Mouse (Mus musculus) CH12.LX (cell line): Measurements from ENCODE around the gene Cdipt. TPM values are rescaled to one million over a fixed set of nuclear protein-coding genes. Genes with fewer than 3 reads are reported as not detected.

Source experiments
- DNase-seq: peaks from one replicate; pipeline ENCODE4 v3.0.0-alpha.2; 2013; ENCODE audit errors: extremely low read depth
- H3K27ac ChIP-seq: 2 replicates; pipeline ENCODE4 v1.5.1; 2012; ENCODE audit warnings: low read depth, mild to moderate bottlenecking, control low read depth, moderate library complexity; ENCODE audit not compliant: insufficient read depth
- H3K27me3 ChIP-seq: replicated peaks from 2 replicates; pipeline ENCODE3; 2012; ENCODE audit warnings: inconsistent platforms
- H3K36me3 ChIP-seq, 2 experiments: replicated peaks in 1 of 2; 2 replicates each; pipeline versions ENCODE3 to v1.6.1; 2012; ENCODE audit warnings: inconsistent platforms in 1 of 2, low read length in 1 of 2, mild to moderate bottlenecking in 1 of 2, mixed read lengths in 1 of 2, moderate library complexity in 1 of 2; ENCODE audit not compliant: control insufficient read depth in 1 of 2, insufficient read depth in 1 of 2
- H3K4me1 ChIP-seq, 2 experiments: 2 replicates each; pipeline ENCODE4 v1.6.1; 2012; ENCODE audit warnings: inconsistent platforms in 1 of 2, moderate library complexity in 1 of 2; ENCODE audit not compliant: insufficient read depth in 2 of 2, control insufficient read depth in 1 of 2
- H3K4me2 ChIP-seq: 2 replicates; pipeline ENCODE4 v1.6.1; 2012; ENCODE audit warnings: low read depth, mild to moderate bottlenecking, control low read depth; ENCODE audit not compliant: poor library complexity, insufficient read depth, severe bottlenecking
- H3K4me3 ChIP-seq, 3 experiments: fragments of 150-350 bp in 1 of 3; sonication (generic) in 1 of 3; replicated peaks in 1 of 3; 2 replicates each; pipeline versions ENCODE3 to v1.5.1; 2011 to 2012; ENCODE audit warnings: low read depth in 2 of 3, low read length in 2 of 3, mild to moderate bottlenecking in 2 of 3, moderate library complexity in 2 of 3, control low read depth in 1 of 3, improper control_type of control experiment in 1 of 3, inconsistent platforms in 1 of 3, mixed read lengths in 1 of 3; ENCODE audit not compliant: poor library complexity in 1 of 3
- H3K79me2 ChIP-seq: replicated peaks from 2 replicates; pipeline ENCODE4 v1.6.1; 2012; ENCODE audit warnings: mild to moderate bottlenecking, moderate library complexity; ENCODE audit not compliant: control insufficient read depth, poor library complexity, insufficient read depth, severe bottlenecking; ENCODE audit errors: extremely low read depth
- H3K9ac ChIP-seq: 2 replicates; pipeline ENCODE4 v1.6.1; 2012; ENCODE audit warnings: low read depth, mild to moderate bottlenecking, control low read depth, moderate library complexity; ENCODE audit not compliant: insufficient read depth
- H3K9me3 ChIP-seq: replicated peaks from 2 replicates; pipeline ENCODE3; 2012; ENCODE audit warnings: low read length, inconsistent platforms, mixed read lengths
- CHD2 ChIP-seq: IDR thresholded peaks from 2 replicates; pipeline ENCODE4 v1.6.1; 2011; ENCODE audit warnings: low read length, improper control_type of control experiment
- CTCF ChIP-seq, 2 experiments: IDR thresholded peaks in 1 of 2; conservative IDR thresholded peaks in 1 of 2; 2 replicates each; pipeline ENCODE4 v1.5.1; 2011 to 2012; ENCODE audit warnings: low read depth in 2 of 2, low read length in 2 of 2, improper control_type of control experiment in 1 of 2, inconsistent platforms in 1 of 2, mild to moderate bottlenecking in 1 of 2, moderate library complexity in 1 of 2
- E2F4 ChIP-seq: IDR thresholded peaks from 2 replicates; pipeline ENCODE4 v1.6.1; 2011; ENCODE audit warnings: low read depth, low read length, improper control_type of control experiment; ENCODE audit not compliant: insufficient replicate concordance
- ELF1 ChIP-seq: IDR thresholded peaks from 2 replicates; pipeline ENCODE4 v1.6.1; 2014; ENCODE audit warnings: low read depth, mild to moderate bottlenecking, inconsistent platforms, low read length, improper control_type of control experiment
- EP300 ChIP-seq: IDR thresholded peaks from 2 replicates; pipeline ENCODE4 v1.6.1; 2011; ENCODE audit warnings: low read length, improper control_type of control experiment
- ETS1 ChIP-seq: conservative IDR thresholded peaks from 2 replicates; pipeline ENCODE4 v1.6.1; 2012; ENCODE audit warnings: low read depth, mild to moderate bottlenecking, inconsistent platforms, low read length, improper control_type of control experiment, moderate library complexity
- GABPA ChIP-seq: IDR thresholded peaks from 2 replicates; pipeline ENCODE4 v1.6.1; 2012; ENCODE audit warnings: low read depth, low read length, improper control_type of control experiment, inconsistent platforms; ENCODE audit not compliant: insufficient replicate concordance
- HCFC1 ChIP-seq: IDR thresholded peaks from 2 replicates; pipeline ENCODE4 v1.6.1; 2012; ENCODE audit warnings: low read depth, mild to moderate bottlenecking, inconsistent platforms, low read length, improper control_type of control experiment
- IRF4 ChIP-seq: IDR thresholded peaks from 2 replicates; pipeline ENCODE4 v1.6.1; 2014; ENCODE audit warnings: low read depth, mild to moderate bottlenecking, inconsistent platforms, low read length, improper control_type of control experiment
- JUN ChIP-seq: IDR thresholded peaks from 2 replicates; pipeline ENCODE4 v1.6.1; 2011; ENCODE audit warnings: low read depth, mild to moderate bottlenecking, low read length, improper control_type of control experiment, moderate library complexity; ENCODE audit not compliant: insufficient read depth
- JUND ChIP-seq: conservative IDR thresholded peaks from 2 replicates; pipeline ENCODE4 v1.6.1; 2011; ENCODE audit warnings: low read depth, low read length, improper control_type of control experiment
- MAFK ChIP-seq: IDR thresholded peaks from 2 replicates; pipeline ENCODE4 v1.6.1; 2011; ENCODE audit warnings: low read length, improper control_type of control experiment; ENCODE audit not compliant: insufficient replicate concordance
- MAX ChIP-seq: IDR thresholded peaks from 2 replicates; pipeline ENCODE4 v1.6.1; 2011; ENCODE audit warnings: low read length, improper control_type of control experiment
- MEF2A ChIP-seq: IDR thresholded peaks from 2 replicates; pipeline ENCODE4 v1.6.1; 2014; ENCODE audit warnings: low read depth, mild to moderate bottlenecking, inconsistent platforms, low read length, improper control_type of control experiment, borderline replicate concordance
- MXI1 ChIP-seq: IDR thresholded peaks from 2 replicates; pipeline ENCODE4 v1.6.1; 2011; ENCODE audit warnings: mild to moderate bottlenecking, low read depth, low read length, improper control_type of control experiment
- MYC ChIP-seq: IDR thresholded peaks from 2 replicates; pipeline ENCODE4 v1.6.1; 2011; ENCODE audit warnings: low read depth, mild to moderate bottlenecking, improper control_type of control experiment, low read length
- NRF1 ChIP-seq: IDR thresholded peaks from 2 replicates; pipeline ENCODE4 v1.6.1; 2014; ENCODE audit warnings: low read depth, mild to moderate bottlenecking, inconsistent platforms, low read length, improper control_type of control experiment, moderate library complexity
- PAX5 ChIP-seq: IDR thresholded peaks from 2 replicates; pipeline ENCODE4 v1.6.1; 2012; ENCODE audit warnings: low read length, inconsistent platforms, mixed read lengths
- POLR2A ChIP-seq: IDR thresholded peaks from 2 replicates; pipeline ENCODE4 v1.6.1; 2011; ENCODE audit warnings: low read depth, mild to moderate bottlenecking, improper control_type of control experiment, low read length
- POLR2AphosphoS2 ChIP-seq: IDR thresholded peaks from 2 replicates; pipeline ENCODE4 v1.6.1; 2011; ENCODE audit warnings: low read depth, low read length, improper control_type of control experiment
- RAD21 ChIP-seq: IDR thresholded peaks from 2 replicates; pipeline ENCODE4 v1.6.1; 2011; ENCODE audit warnings: low read depth, mild to moderate bottlenecking, low read length, improper control_type of control experiment, moderate library complexity
- SIN3A ChIP-seq: IDR thresholded peaks from 2 replicates; pipeline ENCODE4 v1.6.1; 2012; ENCODE audit warnings: low read length, improper control_type of control experiment, inconsistent platforms
- SMC3 ChIP-seq: IDR thresholded peaks from 2 replicates; pipeline ENCODE4 v1.6.1; 2011; ENCODE audit warnings: low read depth, low read length, improper control_type of control experiment
- TBP ChIP-seq: conservative IDR thresholded peaks from 2 replicates; pipeline ENCODE4 v1.6.1; 2011; ENCODE audit warnings: low read depth, low read length, improper control_type of control experiment
- TCF12 ChIP-seq: IDR thresholded peaks from 2 replicates; pipeline ENCODE4 v1.6.1; 2014; ENCODE audit warnings: low read depth, mild to moderate bottlenecking, inconsistent platforms, low read length, improper control_type of control experiment
- UBTF ChIP-seq: IDR thresholded peaks from 2 replicates; pipeline ENCODE4 v1.6.1; 2012; ENCODE audit warnings: low read depth, mild to moderate bottlenecking, inconsistent platforms, low read length, improper control_type of control experiment, moderate library complexity
- USF1 ChIP-seq: IDR thresholded peaks from 2 replicates; pipeline ENCODE4 v1.6.1; 2014; ENCODE audit warnings: low read depth, mild to moderate bottlenecking, inconsistent platforms, low read length, improper control_type of control experiment
- USF2 ChIP-seq: conservative IDR thresholded peaks from 2 replicates; pipeline ENCODE4 v1.6.1; 2011; ENCODE audit warnings: low read depth, low read length, improper control_type of control experiment
- ZKSCAN1 ChIP-seq: IDR thresholded peaks from 2 replicates; pipeline ENCODE4 v1.6.1; 2012; ENCODE audit warnings: low read depth, inconsistent platforms, low read length, improper control_type of control experiment, borderline replicate concordance
- ZMIZ1 ChIP-seq: IDR thresholded peaks from 2 replicates; pipeline ENCODE4 v1.6.1; 2012; ENCODE audit warnings: low read depth, mild to moderate bottlenecking, inconsistent platforms, low read length, improper control_type of control experiment
- ZNF384 ChIP-seq: IDR thresholded peaks from 2 replicates; pipeline ENCODE4 v1.6.1; 2012; ENCODE audit warnings: low read depth, low read length, improper control_type of control experiment, inconsistent platforms
- dilution Hi-C: fragments of 300-500 bp; cut with MboI; formaldehyde crosslinking; loops from 2 replicates; pipeline ENCODE4 v1.14.3; 2020; ENCODE audit warnings: low sequenced_read_pairs; ENCODE audit not compliant: extremely low pct_unique_long_range_greater_than_20kb, extremely low pct_ligation_motif_present
- in situ Hi-C: fragments of 300-500 bp; cut with MboI; formaldehyde crosslinking; loops from 3 replicates; pipeline ENCODE4 v1.14.3; 2019; ENCODE audit warnings: low sequenced_read_pairs, low pct_ligation_motif_present, low pct_unique_long_range_greater_than_20kb, mixed read lengths
- polyA plus RNA-seq: library from polyadenylated mRNA; unstranded; fragments of >175 nt; gene quantifications from 2 replicates; pipeline ENCODE4 v1.2.1, GENCODE M21; 2012; ENCODE audit warnings: low read depth; ENCODE audit not compliant: insufficient read length
- total RNA-seq, 2 experiments: library from RNA; depleted of rRNA; stranded (reverse); fragments of 300-350 nt in 1 of 2; fragments of >200 nt in 1 of 2; gene quantifications; 2 replicates each; pipeline ENCODE4 v1.2.3; 2012 to 2014

Gene Cdipt
- total and polyA plus RNA-seq, 3 experiments = 72.8 to 138 (median 108) TPM

DNA sequence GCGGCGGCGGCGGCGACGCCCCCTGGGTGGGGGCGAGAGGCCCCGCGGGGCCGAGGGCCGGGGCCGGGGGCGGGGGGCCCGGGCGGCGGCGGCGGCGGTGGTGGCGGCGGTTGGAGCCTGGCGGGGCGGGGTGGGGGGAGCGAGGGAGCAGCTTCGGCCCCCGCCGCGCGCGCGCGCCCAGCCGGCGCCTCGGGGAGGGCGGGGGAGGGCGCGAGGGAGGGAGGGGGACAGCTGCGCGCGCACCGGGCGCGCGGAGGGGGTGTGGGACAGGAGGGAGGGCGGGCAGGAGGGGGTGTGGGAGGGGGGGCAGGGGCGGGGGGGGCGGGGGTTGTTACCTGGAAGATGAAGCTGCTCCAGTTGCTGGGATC is 50.9 kb downstream of the Cdipt start:
- Histone ChIP-seq H3K4me1 (peaks cover 17 to 35% of the 10 kb centered on the region in 2 experiments), H3K27me3 (no peaks in the 10 kb centered on the region), H3K4me3 (peak overlapping the region in 2 of 3 experiments; percentile 76 to 78), H3K9ac (peak overlapping the region; percentile 99), H3K79me2 (peaks cover 22% of the 10 kb centered on the region), H3K4me2 (no peak overlapping the region), H3K36me3 (peaks cover 43 to 74% of the 10 kb centered on the region in 2 experiments), H3K9me3 (no peaks in the 10 kb centered on the region), H3K27ac (peak overlapping the region; percentile 93; the same call in 1 of the 2 replicates)
- no peak for DNase-seq
- in situ Hi-C loops = no loop called here
- dilution Hi-C loops = no loop called here
- TF ChIP-seq JUN (no peak), E2F4 (no peak), NRF1 (peak; percentile 42)

DNA sequence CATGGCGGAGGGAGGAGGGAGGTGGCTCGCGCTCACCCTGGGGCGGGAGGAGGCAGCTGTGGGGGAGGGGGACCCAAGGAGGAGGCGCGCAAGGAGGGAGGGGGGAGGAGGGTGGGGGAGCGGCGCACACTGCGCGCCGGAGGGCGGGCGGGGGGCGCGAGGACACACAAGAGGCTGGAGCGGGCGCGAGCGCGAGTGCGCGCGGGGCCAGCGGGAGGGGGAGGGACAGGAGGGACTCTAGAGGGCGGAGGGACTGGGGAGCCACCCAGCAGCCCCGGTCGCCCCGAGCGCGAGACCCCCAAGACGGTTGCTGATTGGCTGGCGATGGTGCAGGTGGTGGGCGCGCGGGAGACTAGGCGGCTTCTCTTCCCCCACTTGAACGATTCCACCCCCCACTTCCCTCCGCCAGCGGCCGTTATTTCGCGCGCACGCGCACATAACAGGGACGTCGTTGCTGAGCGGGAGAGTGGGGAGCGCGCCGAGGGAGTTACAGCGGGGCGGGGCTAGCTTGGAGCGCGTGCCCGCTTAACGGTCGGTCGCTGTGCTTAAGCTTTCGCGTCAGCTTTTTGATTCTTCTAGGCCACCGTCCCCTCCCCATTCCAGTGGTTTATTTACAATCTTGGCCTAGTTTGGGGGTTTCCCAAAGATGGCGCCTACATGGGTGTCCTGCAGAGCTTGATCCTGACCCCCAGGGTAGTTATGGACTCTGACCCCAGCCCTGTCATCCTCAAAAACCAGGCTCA is 51.4 kb downstream of the Cdipt start, which contains the start of gene Maz:
Gene Maz, minus strand, starts transcription at position 54 of the 743 bp plus-strand sequence.
- Histone ChIP-seq H3K4me1 (peaks cover 17 to 30% of the 10 kb centered on the region in 2 experiments), H3K36me3 (peaks cover 47 to 74% of the 10 kb centered on the region in 2 experiments), H3K9ac (peak within 1 kb of the TSS; percentile 99), H3K4me2 (peak within 1 kb of the TSS; percentile 72), H3K79me2 (peaks cover 22% of the 10 kb centered on the region), H3K27ac (peak within 1 kb of the TSS; percentile 93), H3K27me3 (no peaks in the 10 kb centered on the region), H3K9me3 (no peaks in the 10 kb centered on the region), H3K4me3 (peak within 1 kb of the TSS; percentile 76 to 80 (median 78))
- in situ Hi-C loops = no loop called here
- DNase-seq = peak; percentile 98
- dilution Hi-C loops = no loop called here
- TF ChIP-seq CHD2 (peak; percentile 75), JUND (no peak), IRF4 (peak; percentile 71), MYC (peak; percentile 86), GABPA (no peak), PAX5 (no peak), TBP (0 out of 2 replicates have a peak, but pooled peaks have one; percentile 39), SIN3A (peak; percentile 96), CTCF (conservative IDR thresholded peaks at IDR 0.05 in 1 of 2, IDR thresholded peaks at IDR 0.05 in 1 of 2; ENCODE audit: low read depth in 2 of 2, low read length in 2 of 2) (no peak), MEF2A (peak; percentile 81; the same call in 1 of the 2 replicates), ZMIZ1 (peak; percentile 75; the same call in 1 of the 2 replicates), USF1 (no peak), EP300 (no peak), MXI1 (no peak), HCFC1 (peak; percentile 85), POLR2AphosphoS2 (peak; percentile 96), NRF1 (peak; percentile 85), TCF12 (peak; percentile 78; the same call in 1 of the 2 replicates), SMC3 (no peak), ZKSCAN1 (no peak), ZNF384 (no peak), JUN (no peak), POLR2A (peak; percentile 72), RAD21 (no peak), USF2 (no peak), ETS1 (0 out of 2 replicates have a peak, but pooled peaks have one; percentile 41), MAFK (no peak), E2F4 (peak; percentile 83; the same call in 1 of the 2 replicates), MAX (peak; percentile 72), UBTF (no peak), ELF1 (peak; percentile 64; the same call in 1 of the 2 replicates)
